Mouse (Mus musculus) cerebellum, adult 2 months (tissue): ENCODE measurements around the gene Anapc1. TPM values are rescaled to one million over a fixed set of nuclear protein-coding genes. Genes with fewer than 3 reads are reported as not detected.
A peak's percentile ranks its signal among the peaks of the same experiment; 100 is the strongest.

Experiments
- DNase-seq, 2 experiments: peaks; one replicate each; pipeline ENCODE4 v3.0.0; 2021
- H3K27ac ChIP-seq: fragments of 200-500 bp; 2 replicates; pipeline ENCODE4 v1.5.1; 2012; ENCODE audit warnings: low read length, control low read depth, inconsistent platforms; ENCODE audit not compliant: insufficient read depth
- H3K27me3 ChIP-seq: fragments of 200-500 bp; 2 replicates; pipeline ENCODE4 v1.6.1; 2012; ENCODE audit warnings: inconsistent platforms, mild to moderate bottlenecking, low read length, moderate library complexity; ENCODE audit not compliant: control insufficient read depth, insufficient read depth
- H3K4me1 ChIP-seq: fragments of 200-500 bp; 2 replicates; pipeline ENCODE4 v1.6.1; 2011; ENCODE audit warnings: low read length; ENCODE audit not compliant: control insufficient read depth, insufficient read depth
- H3K4me3 ChIP-seq: fragments of 200-500 bp; replicated peaks from 2 replicates; pipeline ENCODE3; 2011; ENCODE audit warnings: mild to moderate bottlenecking, low read depth, low read length, control low read depth; ENCODE audit not compliant: insufficient read depth
- CTCF ChIP-seq: fragments of 200-500 bp; IDR thresholded peaks from 2 replicates; pipeline ENCODE4 v1.5.1; 2011; ENCODE audit warnings: low read depth, mild to moderate bottlenecking, control low read depth, low read length, moderate library complexity, borderline replicate concordance; ENCODE audit not compliant: insufficient read depth
- POLR2A ChIP-seq: fragments of 200-500 bp; IDR thresholded peaks from 2 replicates; pipeline ENCODE4 v1.6.1; 2011; ENCODE audit warnings: low read length, control low read depth, borderline replicate concordance; ENCODE audit not compliant: insufficient read depth
- WGBS: fragments of 180-500 bp; shearing (Covaris S2); methylation state at CpG from one replicate; pipeline ENCODE4 v1.1.7; 2018; 5-methylcytosine and 5-hydroxymethylcytosine counted together
- polyA plus RNA-seq: library from polyadenylated mRNA; depleted of rRNA; stranded (reverse); fragments of >200 nt; gene quantifications from 2 replicates; pipeline ENCODE4 v1.2.3, GENCODE M21; 2012

Anapc1 gene
- polyA plus RNA-seq, 1 experiment = 49.7 TPM

DNA sequence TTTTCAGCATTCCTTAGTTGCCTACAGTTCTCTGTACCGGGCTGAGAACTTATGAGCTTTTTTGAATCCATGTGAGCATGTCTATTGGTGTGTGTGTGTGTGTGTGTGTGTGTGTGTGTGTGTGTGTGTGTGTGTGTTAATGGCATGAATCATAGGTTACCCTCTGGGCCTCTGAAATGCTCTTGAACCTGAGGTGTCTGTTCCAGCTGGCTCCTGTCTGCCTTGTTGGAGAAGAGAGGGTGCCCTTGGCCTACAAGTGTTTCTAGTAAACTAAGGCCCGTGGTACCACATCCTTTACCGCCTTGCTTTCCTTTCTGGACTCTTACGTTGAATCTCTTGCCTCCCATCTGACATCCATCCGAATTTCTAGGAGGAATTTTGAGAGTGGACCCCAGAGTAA lies 38.9 kb upstream of the Anapc1 start:
- WGBS = 88% methylated on average over 5 of the region's 5 CpGs
- Histone ChIP-seq H3K4me3 (no peak overlapping the region), H3K4me1 (no peaks in the 10 kb centered on the region), H3K27me3 (no peaks in the 10 kb centered on the region; the same call in 1 of the 2 replicates), H3K27ac (no peak overlapping the region)
- no peak for DNase-seq
- TF ChIP-seq POLR2A (no peak), CTCF (no peak)

GRCm38 (mm10) chr2:128722106-128722710 lies 35.0 kb upstream of the Anapc1 start:
- no peak overlapping the region for H3K27ac ChIP-seq
- TF ChIP-seq CTCF (no peak), POLR2A (no peak)
- H3K4me3 ChIP-seq = no peak overlapping the region
- no peaks in the 10 kb centered on the region for H3K27me3 ChIP-seq
- H3K4me1 ChIP-seq = no peaks in the 10 kb centered on the region
- 85% methylated on average over 5 of the region's 5 CpGs for WGBS
- DNase-seq = no peak

- H3K4me3 ChIP-seq = no peak overlapping the region
- no peak for TF ChIP-seq POLR2A
- TF ChIP-seq CTCF = no peak
- WGBS = 95% methylated on average over 2 of the region's 2 CpGs
- H3K27ac ChIP-seq = no peak overlapping the region
- H3K27me3 ChIP-seq = no peaks in the 10 kb centered on the region
- H3K4me1 ChIP-seq = no peaks in the 10 kb centered on the region
- no peak for DNase-seq
Observed at GRCm38 (mm10) chr2:128719380-128719779, 32.2 kb upstream of the Anapc1 start.

- Histone ChIP-seq H3K27ac (no peak overlapping the region), H3K4me1 (no peaks in the 10 kb centered on the region), H3K27me3 (no peaks in the 10 kb centered on the region), H3K4me3 (no peak overlapping the region)
- TF ChIP-seq CTCF (no peak), POLR2A (no peak)
- no peak for DNase-seq
- WGBS = 90% methylated on average over 1 of the region's 1 CpGs
Observed at GRCm38 (mm10) chr2:128715979-128716378, 28.8 kb upstream of the Anapc1 start.

DNA sequence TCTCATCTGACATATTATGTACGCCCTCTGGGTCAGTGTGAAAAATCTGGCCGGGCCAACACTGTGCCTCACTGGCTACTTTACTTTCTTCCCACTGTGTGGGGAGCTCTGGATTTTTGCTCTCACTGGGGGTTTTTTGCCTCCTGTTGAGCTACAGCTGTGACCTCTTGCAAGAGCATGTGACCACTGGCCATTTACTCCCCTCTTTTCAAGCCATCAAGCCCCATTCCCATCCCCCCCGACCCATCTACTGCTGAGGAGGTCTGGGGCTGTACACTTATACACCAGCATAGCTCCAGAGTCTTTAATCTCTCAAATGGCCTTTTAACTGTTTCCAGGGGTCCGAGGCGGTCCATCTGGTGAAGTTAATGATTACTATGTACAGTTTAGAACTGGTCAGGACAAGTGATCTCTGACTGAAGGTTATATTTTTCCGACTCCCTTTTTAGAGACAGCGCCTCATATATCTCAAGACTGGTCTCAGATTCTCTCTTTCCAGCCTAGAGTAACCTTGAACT lies 27.6 kb upstream of the Anapc1 start:
- no peaks in the 10 kb centered on the region for H3K27me3 ChIP-seq
- no peak for TF ChIP-seq POLR2A
- TF ChIP-seq CTCF = no peak
- H3K27ac ChIP-seq = no peak overlapping the region
- H3K4me3 ChIP-seq = no peak overlapping the region
- 44% methylated on average over 7 of the region's 7 CpGs for WGBS
- no peaks in the 10 kb centered on the region for H3K4me1 ChIP-seq
- DNase-seq = no peak

DNA sequence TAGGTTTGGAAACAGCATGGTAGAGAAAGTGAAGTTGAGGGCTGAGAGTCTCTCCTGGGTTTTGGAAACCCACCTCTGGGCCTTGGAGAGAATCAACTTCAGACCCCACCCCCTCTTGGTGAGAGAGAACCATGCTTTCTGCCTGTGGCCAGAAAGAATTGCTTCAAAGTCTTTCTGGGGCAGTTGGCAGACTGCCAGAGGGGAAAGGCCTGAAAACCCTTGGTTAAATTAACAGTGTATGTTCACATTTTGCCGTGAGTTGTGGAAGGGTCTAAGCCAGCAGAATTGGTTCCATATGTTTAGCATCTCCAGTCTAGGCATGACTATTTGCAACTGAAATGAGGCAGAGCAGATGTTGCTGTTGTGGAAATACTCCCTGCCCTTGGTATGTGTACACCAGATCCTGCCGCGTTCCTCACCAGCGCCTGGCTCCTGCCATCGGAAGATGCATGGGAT lies 26.4 kb upstream of the Anapc1 start:
- Histone ChIP-seq H3K27me3 (no peaks in the 10 kb centered on the region), H3K4me3 (no peak overlapping the region), H3K4me1 (no peaks in the 10 kb centered on the region), H3K27ac (no peak overlapping the region)
- TF ChIP-seq POLR2A = no peak
- TF ChIP-seq CTCF = no peak
- DNase-seq = peak in 1 of 2 experiments; percentile 8
- WGBS = 15% methylated on average over 5 of the region's 5 CpGs

GRCm38 (mm10) chr2:128712940-128713339 lies 25.7 kb upstream of the Anapc1 start:
- no peak for TF ChIP-seq CTCF
- no peak for TF ChIP-seq POLR2A
- WGBS = 85% methylated on average over 6 of the region's 6 CpGs
- H3K4me3 ChIP-seq = no peak overlapping the region
- no peaks in the 10 kb centered on the region for H3K27me3 ChIP-seq
- no peaks in the 10 kb centered on the region for H3K4me1 ChIP-seq
- H3K27ac ChIP-seq = no peak overlapping the region
- no peak for DNase-seq

DNA sequence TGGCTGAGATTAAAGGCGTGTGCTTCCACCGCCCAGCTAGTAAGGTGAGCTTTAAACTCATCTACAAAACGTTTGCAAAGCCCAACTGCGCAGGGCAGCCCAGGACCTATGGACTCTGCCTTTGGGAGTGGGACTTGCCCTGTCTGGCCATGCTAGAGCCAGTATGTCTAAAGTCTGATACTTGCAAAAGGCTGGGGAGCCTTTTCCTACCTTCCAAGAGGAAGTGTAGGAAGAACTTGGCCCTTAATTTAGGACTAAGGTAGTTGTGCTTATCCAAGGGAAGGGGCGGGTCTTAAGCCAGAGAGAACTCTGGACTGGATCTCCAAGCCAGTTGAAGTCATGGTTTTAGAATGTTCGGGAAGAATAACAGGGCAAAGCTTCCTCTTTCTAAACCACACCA lies 23.4 kb upstream of the Anapc1 start:
- Histone ChIP-seq H3K4me3 (no peak overlapping the region), H3K4me1 (no peaks in the 10 kb centered on the region), H3K27ac (no peak overlapping the region), H3K27me3 (no peaks in the 10 kb centered on the region)
- no peak for TF ChIP-seq POLR2A
- no peak for TF ChIP-seq CTCF
- no peak for DNase-seq
- WGBS = 83% methylated on average over 6 of the region's 6 CpGs
